Comparison of ENCODE assay signal across 15 mouse cellular contexts in genomic region chr12:25155396-25155795, GRCm38 (mm10). TPM values are rescaled to one million over a fixed set of nuclear protein-coding genes. Genes with fewer than 3 reads are reported as not detected.
DNase-seq lines count a peak whose midpoint lies in the region; ATAC-seq and TF ChIP-seq lines count a peak whose summit lies in the region.
"Had no signal": no experiment of that assay in that cellular context is flagged by ENCODE, and none has a peak within 500 bp of the region (broad histone marks: within the 10 kb centered on the region; RNA-seq: fewer than 3 reads in every experiment).

No protein-coding gene starts in this region.

- no peak for TF ChIP-seq EP300 in stomach, postnatal 0 days (optimal IDR thresholded peaks at IDR 0.05)

- no peak overlapping the region for H3K27ac ChIP-seq in stomach, postnatal 0 days (replicated peaks)
- H3K27ac ChIP-seq in hindbrain, postnatal 0 days = no peak overlapping the region
- H3K27ac ChIP-seq: hindbrain, embryonic 12.5 days; midbrain, embryonic 15.5 days had no signal

- no peak for TF ChIP-seq CTCF in stomach, postnatal 0 days (IDR thresholded peaks at IDR 0.05; ENCODE audit: low read depth)
- no peak for TF ChIP-seq CTCF in hindbrain, postnatal 0 days (IDR thresholded peaks at IDR 0.05; ENCODE audit: low read depth)

- H3K27me3 ChIP-seq in stomach, postnatal 0 days (ENCODE audit: control insufficient read depth, insufficient read depth, low read length) = no peaks in the 10 kb centered on the region
- no peaks in the 10 kb centered on the region for H3K27me3 ChIP-seq in hindbrain, postnatal 0 days (ENCODE audit: insufficient read depth, low read length)
- H3K27me3 ChIP-seq: hindbrain, embryonic 12.5 days; midbrain, embryonic 15.5 days had no signal

- no peak overlapping the region for H3K4me2 ChIP-seq in stomach, postnatal 0 days (replicated peaks; ENCODE audit: low read depth)
- no peak overlapping the region for H3K4me2 ChIP-seq in hindbrain, postnatal 0 days (ENCODE audit: low read depth, low read length)
- H3K4me2 ChIP-seq: hindbrain, embryonic 12.5 days; midbrain, embryonic 15.5 days had no signal

- no peaks in the 10 kb centered on the region for H3K4me1 ChIP-seq in stomach, postnatal 0 days (replicated peaks; ENCODE audit: control insufficient read depth, insufficient read depth)
- H3K4me1 ChIP-seq in hindbrain, postnatal 0 days (ENCODE audit: insufficient read depth, low read length) = no peaks in the 10 kb centered on the region
- H3K4me1 ChIP-seq: hindbrain, embryonic 12.5 days; midbrain, embryonic 15.5 days had no signal

- WGBS in stomach, postnatal 0 days = 32% methylated on average over 9 of the region's 9 CpGs
- WGBS in hindbrain, postnatal 0 days = 79% methylated on average over 9 of the region's 9 CpGs

- H3K4me3 ChIP-seq in stomach, postnatal 0 days (ENCODE audit: low read depth, low read length) = no peak overlapping the region
- no peak overlapping the region for H3K4me3 ChIP-seq in hindbrain, postnatal 0 days (ENCODE audit: low read length)
- H3K4me3 ChIP-seq: hindbrain, embryonic 12.5 days; midbrain, embryonic 15.5 days had no signal

- no peak overlapping the region for H3K9ac ChIP-seq in stomach, postnatal 0 days (ENCODE audit: low read length)
- H3K9ac ChIP-seq in hindbrain, postnatal 0 days (replicated peaks; ENCODE audit: low read length) = no peak overlapping the region
- H3K9ac ChIP-seq: forebrain, postnatal 0 days; hindbrain, embryonic 12.5 days; midbrain, embryonic 15.5 days had no signal

- peak; percentile 14 for DNase-seq in embryo, embryonic 10 days (ENCODE audit: low spot score)
- DNase-seq in embryo, embryonic 10.5 days (ENCODE audit: low spot score) = no peak
- DNase-seq in spleen, postnatal 36 days (ENCODE audit: low spot score in 2 of 2) = peak; percentile 54 to 60
- no peak for DNase-seq in spleen, adult 12 weeks (ENCODE audit: low spot score)
- peak; percentile 79 for DNase-seq in induced T-regulatory cell, adult 2 months (ENCODE audit: low read depth)
- no peak for DNase-seq in stomach, postnatal 0 days (ENCODE audit: low spot score)
- no peak for DNase-seq in frontal cortex, postnatal 25 days (ENCODE audit: low spot score in 2 of 2)
- no peak for DNase-seq in hindbrain, postnatal 0 days (ENCODE audit: low spot score)
- DNase-seq: cerebellum, adult 11 months; forebrain, postnatal 0 days; gastrocnemius, postnatal 36 days; right cerebral cortex, adult 18-20 months; thymus, adult 2 months had no signal

- H3K9me3 ChIP-seq in stomach, postnatal 0 days (ENCODE audit: control insufficient read depth, low read length) = no peaks in the 10 kb centered on the region
- H3K9me3 ChIP-seq in hindbrain, postnatal 0 days (ENCODE audit: low read length) = no peaks in the 10 kb centered on the region
- H3K9me3 ChIP-seq: hindbrain, embryonic 12.5 days; midbrain, embryonic 15.5 days had no signal

- peak; percentile 56 for ATAC-seq in stomach, postnatal 0 days (ENCODE audit: low FRiP score, low TSS enrichment)
- ATAC-seq in hindbrain, postnatal 0 days = no peak
- ATAC-seq: forebrain, postnatal 0 days; midbrain, embryonic 15.5 days had no signal

- H3K36me3 ChIP-seq in stomach, postnatal 0 days (ENCODE audit: control insufficient read depth, insufficient read depth, low read length) = no peaks in the 10 kb centered on the region
- no peaks in the 10 kb centered on the region for H3K36me3 ChIP-seq in hindbrain, postnatal 0 days (ENCODE audit: insufficient read depth, low read length)
- H3K36me3 ChIP-seq: hindbrain, embryonic 12.5 days; midbrain, embryonic 15.5 days had no signal

RNA-seq across cellular contexts. Expression of gene Id2, which starts 58.5 kb away (rescaled TPM):
- 315 and 330 TPM in 2 replicates for polyA plus RNA-seq in stomach, postnatal 0 days (2015; fragmentation: Nextera tagmentation; extraction: Ambion mirVana)
- total RNA-seq in hindbrain, postnatal 0 days (2014; rRNA removed) = 202 and 242 TPM in 2 replicates
- 518 and 585 TPM in 2 replicates for polyA plus RNA-seq in hindbrain, postnatal 0 days (2015; fragmentation: Nextera tagmentation; extraction: Ambion mirVana)

Comparison
In these comparisons a context has a peak if more than half of its experiments do, and no peak if none do; other contexts are left out.
1. DNase-seq: peak in embryo, embryonic 10 days (single experiment), spleen, postnatal 36 days (2 of 2) and induced T-regulatory cell, adult 2 months (single experiment); none in embryo, embryonic 10.5 days (single experiment), spleen, adult 12 weeks (single experiment), stomach, postnatal 0 days (single experiment), frontal cortex, postnatal 25 days (0 of 2) and hindbrain, postnatal 0 days (single experiment).